Mouse (Mus musculus) MN1 (cell line): ENCODE data around the gene Smad3.

Source experiments
- DNase-seq: peaks from one replicate; pipeline ENCODE4 v3.0.0-alpha.2; 2016; ENCODE audit warnings: low spot score

Smad3 gene

DNA sequence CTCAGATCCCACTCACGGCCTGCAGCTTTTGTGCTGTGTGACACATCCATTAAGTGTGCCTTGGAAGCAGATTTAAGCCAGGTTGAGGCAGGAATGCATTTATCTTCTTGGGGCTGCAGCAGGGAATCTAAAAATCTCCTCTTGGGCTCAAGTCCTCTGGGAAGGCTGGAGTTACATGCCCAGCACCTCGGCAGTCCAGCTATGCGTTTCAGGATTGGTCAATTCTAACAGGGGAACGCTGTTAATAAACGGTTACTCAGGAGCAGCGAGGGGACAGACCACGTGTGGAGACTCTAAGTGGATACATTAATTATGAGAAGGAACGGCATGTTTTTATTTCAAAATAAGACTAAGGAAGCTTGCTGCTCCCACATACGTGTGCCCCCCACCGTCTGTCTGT lies 14.7 kb upstream of the Smad3 start:
- DNase-seq: no peak

GRCm38 (mm10) chr9:63771676-63772075 lies 13.9 kb upstream of the Smad3 start:
- DNase-seq: no peak

GRCm38 (mm10) chr9:63761367-63762094 lies 3.7 kb upstream of the Smad3 start:
- no peak for DNase-seq

DNA sequence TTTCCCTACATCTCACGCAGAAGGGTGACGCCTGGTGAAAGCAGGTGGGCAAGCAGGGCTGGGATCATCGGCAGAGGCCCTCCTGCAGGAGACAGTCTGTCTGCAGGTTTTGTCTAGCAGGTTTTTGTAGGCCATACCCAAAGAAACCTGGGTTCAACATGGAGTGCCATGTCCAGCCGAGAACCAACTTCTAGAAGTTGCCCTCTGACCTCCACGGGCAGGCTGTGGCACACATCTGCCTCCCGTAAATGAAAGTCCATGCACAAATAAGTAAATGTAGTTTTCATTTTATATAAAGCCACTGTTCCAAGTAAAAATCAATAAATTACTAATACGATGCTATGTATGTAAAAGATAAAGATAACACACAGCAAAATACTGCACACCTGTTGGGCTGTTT lies 3.0 kb upstream of the Smad3 start:
- no peak for DNase-seq

GRCm38 (mm10) chr9:63759973-63760722 lies 2.4 kb upstream of the Smad3 start:
- DNase-seq: no peak

DNA sequence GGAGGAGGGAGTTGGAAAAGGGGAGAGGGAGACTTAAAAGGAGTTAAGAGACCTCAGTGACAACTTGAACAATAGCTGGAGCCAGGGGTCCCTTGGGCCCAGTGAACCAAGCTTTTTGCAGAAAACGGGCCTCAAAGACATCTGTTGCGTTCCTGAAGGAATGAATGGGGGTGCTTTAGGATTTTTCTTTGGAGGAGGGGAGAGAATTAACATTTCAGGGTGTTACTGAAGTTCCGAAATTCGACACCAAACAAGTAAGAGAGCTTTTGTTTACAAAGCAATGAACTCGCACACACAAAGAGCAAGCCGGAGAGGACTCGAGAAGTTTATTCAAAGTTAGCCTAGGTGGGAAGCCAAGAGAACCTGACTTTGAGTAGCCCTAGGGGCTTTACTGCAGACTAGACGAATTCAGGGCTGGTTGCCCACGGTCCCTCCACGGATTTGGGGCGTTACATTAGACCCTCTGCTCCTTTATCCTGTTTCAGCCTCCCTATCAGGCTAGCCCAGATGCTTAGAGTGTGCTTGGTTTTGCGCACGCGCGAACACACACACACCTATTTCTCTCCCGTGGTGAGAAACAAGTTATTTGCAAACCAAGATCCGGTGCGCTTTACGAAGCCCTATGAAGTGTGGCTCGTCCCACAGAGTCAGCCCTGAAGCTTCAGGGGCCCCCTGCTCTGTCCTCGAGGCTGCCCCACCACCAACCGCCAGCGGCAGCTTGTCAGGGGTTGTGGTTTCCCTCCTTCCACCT lies 1.0 kb upstream of the Smad3 start:
- DNase-seq: no peak

DNA sequence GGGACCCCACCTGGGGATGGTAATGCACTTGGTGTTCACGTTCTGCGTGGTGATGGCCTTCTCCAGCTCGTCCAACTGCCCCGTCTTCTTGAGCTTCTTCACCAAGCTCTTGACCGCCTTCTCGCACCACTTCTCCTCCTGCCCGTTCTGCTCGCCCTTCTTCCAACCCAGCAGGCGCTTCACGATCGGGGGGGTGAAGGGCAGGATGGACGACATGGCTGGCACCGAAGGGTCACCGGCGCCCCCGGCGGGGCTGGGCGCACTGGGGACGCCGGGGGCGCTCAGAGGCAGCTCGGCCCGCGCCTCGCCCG lies 377 bp downstream of the Smad3 start:
- DNase-seq: peak; percentile 15

- DNase-seq: no peak
Measured at GRCm38 (mm10) chr9:63756581-63757461, 973 bp downstream of the Smad3 start.

DNA sequence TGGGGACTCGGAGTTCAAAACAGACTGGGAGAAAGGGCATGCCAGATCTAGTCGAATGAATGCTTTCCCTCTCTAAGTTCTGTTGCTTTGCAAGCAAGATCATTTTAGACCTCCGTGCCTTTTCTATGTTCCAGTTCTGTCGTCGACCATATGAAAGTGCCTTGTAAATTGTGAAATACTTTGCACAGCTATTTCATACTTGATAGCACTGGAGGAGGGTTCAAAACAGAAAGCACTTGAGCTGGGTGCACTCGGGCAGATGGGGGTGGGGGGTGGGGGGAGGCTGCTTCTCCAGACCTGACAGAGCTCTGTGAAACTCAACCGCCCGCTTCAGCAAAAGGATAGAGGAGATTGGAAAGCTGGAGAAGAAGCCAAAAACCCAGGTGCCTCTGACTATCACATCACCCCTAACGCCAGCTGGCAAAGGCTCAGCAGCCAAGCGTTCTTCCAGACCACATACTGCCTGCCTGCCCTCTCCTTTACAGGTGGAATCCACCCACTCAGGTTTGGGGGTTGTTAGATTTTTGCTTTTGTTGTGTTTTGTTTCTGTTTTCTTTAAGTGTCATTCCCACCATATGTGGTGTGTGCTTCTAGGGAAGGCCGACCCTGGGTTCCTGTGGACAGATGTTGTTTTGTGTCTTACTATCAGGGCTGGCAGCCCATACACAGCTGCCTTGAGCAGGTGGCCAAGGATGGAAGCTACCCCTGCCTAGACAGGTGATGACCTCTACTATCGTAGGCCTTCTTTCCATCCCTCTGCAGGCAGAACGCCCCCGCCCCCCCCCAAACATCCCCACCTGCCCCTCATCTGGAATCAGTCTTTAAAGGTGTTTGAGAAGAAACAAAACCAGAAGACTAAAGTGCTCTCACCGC lies 1.9 kb downstream of the Smad3 start:
- no peak for DNase-seq

- DNase-seq: no peak
Measured at GRCm38 (mm10) chr9:63754556-63755510, 3.0 kb downstream of the Smad3 start.

- DNase-seq: no peak
Measured at GRCm38 (mm10) chr9:63754039-63754438, 3.8 kb downstream of the Smad3 start.

DNA sequence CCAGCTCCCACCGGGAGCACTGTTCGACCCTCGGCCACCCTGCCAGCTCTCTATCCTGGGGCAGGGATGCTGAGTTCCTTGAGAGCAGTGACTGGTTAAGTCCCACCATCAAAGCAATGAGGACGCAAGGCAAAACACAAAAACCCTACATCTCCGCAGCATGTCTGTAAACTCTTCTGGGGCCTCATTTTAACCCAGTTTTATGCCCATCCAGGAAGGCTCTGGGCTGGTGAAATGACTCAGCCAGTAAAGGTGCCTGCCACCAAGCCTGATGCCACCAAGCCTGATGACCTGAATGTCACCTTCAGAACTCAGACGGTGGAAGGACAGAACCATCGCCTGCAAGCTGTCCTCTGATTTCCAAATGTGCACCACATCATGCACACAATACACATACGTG lies 4.4 kb downstream of the Smad3 start:
- DNase-seq: no peak

- no peak for DNase-seq
Measured at GRCm38 (mm10) chr9:63752576-63752975, 5.2 kb downstream of the Smad3 start.

DNA sequence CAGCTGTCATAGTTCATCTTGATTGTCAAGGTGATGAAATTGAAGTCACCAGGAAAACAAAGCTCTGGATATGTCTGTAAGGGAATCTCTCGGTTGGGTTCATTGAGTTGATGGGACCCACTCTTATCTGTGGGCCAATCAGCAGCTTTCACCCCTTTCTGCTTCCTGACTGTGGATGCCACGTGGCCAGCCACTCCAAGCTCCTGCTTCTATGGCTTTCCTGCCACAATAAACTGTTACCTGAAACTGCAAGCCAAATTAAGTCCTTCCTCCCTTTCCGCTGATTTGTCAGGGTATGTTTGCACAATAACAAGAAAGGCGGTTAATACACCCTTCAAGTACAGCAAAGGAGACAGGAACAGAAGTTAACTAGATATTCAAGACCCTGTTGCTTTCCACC lies 6.5 kb downstream of the Smad3 start:
- no peak for DNase-seq

- no peak for DNase-seq
Measured at GRCm38 (mm10) chr9:63750360-63750974, 7.3 kb downstream of the Smad3 start.

DNA sequence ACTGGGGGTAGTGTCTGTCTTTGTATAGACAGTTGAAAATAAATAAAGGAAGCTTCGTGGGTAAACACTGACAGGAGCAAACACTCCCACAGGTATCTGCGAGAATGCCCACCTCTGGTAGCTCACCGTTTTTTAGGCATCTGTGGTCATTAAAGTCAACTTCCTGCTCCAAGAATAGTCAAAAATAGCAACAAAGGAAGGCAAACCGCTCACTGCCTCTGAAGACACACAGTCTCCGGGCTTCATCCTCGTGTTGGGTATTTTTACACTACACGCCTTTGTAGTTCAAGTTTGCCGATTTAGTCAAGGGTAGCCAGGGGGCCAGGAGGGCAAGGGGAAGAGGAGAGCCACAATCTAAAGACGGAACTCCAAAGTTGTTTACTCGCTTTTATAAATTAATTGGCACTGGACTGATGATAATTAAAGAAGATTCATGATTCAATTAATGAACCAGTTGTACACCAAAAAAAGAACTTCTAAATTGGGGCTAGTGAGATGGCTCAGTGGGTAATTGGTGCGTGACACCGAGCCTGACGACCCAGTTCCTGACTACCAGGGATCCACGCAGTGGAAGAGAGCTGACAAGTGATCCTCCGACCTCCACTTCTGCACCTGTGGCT lies 8.4 kb downstream of the Smad3 start:
- DNase-seq: no peak

GRCm38 (mm10) chr9:63747645-63748295 lies 10.0 kb downstream of the Smad3 start:
- no peak for DNase-seq

DNA sequence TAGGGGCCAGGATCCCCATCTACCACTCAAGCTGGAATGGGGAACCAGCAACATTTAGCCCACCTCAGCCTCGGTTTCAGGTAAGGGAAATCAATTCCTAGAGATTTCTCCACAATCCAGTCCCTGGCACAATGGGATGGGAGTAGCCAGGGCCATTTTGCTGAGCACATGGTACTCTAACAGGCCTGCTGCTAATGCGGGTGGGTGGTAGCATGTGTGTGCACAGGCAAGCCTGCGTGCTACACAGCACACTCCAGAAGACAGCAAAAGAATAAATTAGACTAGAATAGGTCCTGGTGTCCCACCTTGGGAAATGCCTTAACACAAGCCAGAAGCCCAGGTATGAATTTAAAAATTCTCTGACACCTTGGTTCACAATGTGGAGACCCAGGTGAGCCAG lies 10.8 kb downstream of the Smad3 start:
- DNase-seq: no peak
